Mouse (Mus musculus) limb, embryonic 13.5 days (tissue): ENCODE measurements around the gene Esp31. TPM values are rescaled to one million over a fixed set of nuclear protein-coding genes. Genes with fewer than 3 reads are reported as not detected.

ENCODE experiments used
- ATAC-seq: fragments of 200-750 bp; cut with Nextera tagmentation; 2 replicates; pipeline ENCODE4 v1.8.0; 2017; ENCODE audit warnings: low read depth, moderate number of reproducible peaks, moderate TSS enrichment; ENCODE audit not compliant: low FRiP score
- H3K27ac ChIP-seq: fragments of 300-500 bp; sonication (generic); 2 replicates; pipeline ENCODE4 v1.5.1; 2015; ENCODE audit warnings: inconsistent platforms, mild to moderate bottlenecking, moderate library complexity
- H3K27me3 ChIP-seq: fragments of 300-500 bp; sonication (generic); 2 replicates; pipeline ENCODE4 v1.6.1; 2015; ENCODE audit warnings: mild to moderate bottlenecking, inconsistent platforms
- H3K36me3 ChIP-seq: fragments of 300-500 bp; sonication (generic); 2 replicates; pipeline ENCODE4 v1.6.1; 2015; ENCODE audit warnings: inconsistent platforms, mild to moderate bottlenecking, moderate library complexity
- H3K4me1 ChIP-seq: fragments of 300-500 bp; sonication (generic); 2 replicates; pipeline ENCODE4 v1.6.1; 2015; ENCODE audit warnings: inconsistent platforms
- H3K4me2 ChIP-seq: fragments of 300-500 bp; sonication (generic); replicated peaks from 2 replicates; pipeline ENCODE4 v1.6.1; 2015; ENCODE audit warnings: inconsistent platforms, mild to moderate bottlenecking, moderate library complexity
- H3K4me3 ChIP-seq: fragments of 300-500 bp; sonication (generic); 2 replicates; pipeline ENCODE4 v1.5.1; 2015; ENCODE audit warnings: moderate library complexity, mild to moderate bottlenecking, inconsistent platforms
- H3K9ac ChIP-seq: fragments of 300-500 bp; sonication (generic); 2 replicates; pipeline ENCODE4 v1.6.1; 2015; ENCODE audit warnings: mild to moderate bottlenecking, inconsistent platforms
- H3K9me3 ChIP-seq: fragments of 300-500 bp; sonication (generic); 2 replicates; pipeline ENCODE4 v1.6.1; 2016; ENCODE audit warnings: inconsistent platforms
- WGBS: fragments of 180-500 bp; shearing (Covaris S2); methylation state at CpG from one replicate; pipeline ENCODE4 v1.1.7; 2015; 5-methylcytosine and 5-hydroxymethylcytosine counted together
- polyA plus RNA-seq: library from polyadenylated mRNA; unstranded; fragments of >200 nt; fragmentation: Nextera tagmentation; extraction: Ambion mirVana; gene quantifications from 2 replicates; pipeline ENCODE4 v1.2.1, GENCODE M21; 2015

Gene Esp31
- not detected in 2 replicates for polyA plus RNA-seq

DNA sequence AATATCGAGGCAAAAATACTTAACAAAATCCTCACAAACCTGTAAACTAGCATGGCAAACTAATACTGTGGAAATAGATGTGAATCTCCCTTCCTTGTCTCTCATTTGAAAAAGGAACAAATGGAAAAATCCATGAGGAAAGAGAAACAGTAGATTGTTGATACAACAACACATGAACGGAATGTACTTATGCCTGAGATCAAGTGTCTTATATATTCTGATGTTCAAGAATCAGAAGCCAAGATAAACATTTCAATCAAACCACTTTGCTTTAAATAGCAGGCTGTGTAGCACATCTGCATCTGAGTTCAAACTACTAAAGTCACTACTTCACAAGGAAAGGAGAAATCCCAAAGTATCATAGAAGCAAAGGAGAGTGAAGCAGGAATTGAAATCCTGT is at the start of gene Esp31:
Esp31 (plus strand) TSS at position 301 of the 400 bp plus-strand sequence.
- no peak for ATAC-seq
- 78% methylated on average over 2 of the region's 2 CpGs for WGBS
- Histone ChIP-seq H3K4me3 (no peak within 1 kb of the TSS), H3K27ac (no peak within 1 kb of the TSS), H3K9ac (no peak within 1 kb of the TSS), H3K4me2 (no peak within 1 kb of the TSS), H3K27me3 (no peaks in the 10 kb centered on the region), H3K4me1 (no peaks in the 10 kb centered on the region), H3K9me3 (peaks cover 10% of the 10 kb centered on the region), H3K36me3 (no peaks in the 10 kb centered on the region)

Other genes starting within 250 kb of the Esp31 start
- gene Esp36, start 219.3 kb upstream of the Esp31 start, polyA plus RNA-seq = not detected in 2 replicates
- not detected in 2 replicates for gene Esp34, start 85.3 kb upstream of the Esp31 start, polyA plus RNA-seq